Mouse (Mus musculus) liver, embryonic 14.5 days (tissue): ENCODE data around the gene Plekhg3. TPM values are rescaled to one million over a fixed set of nuclear protein-coding genes. Genes with fewer than 3 reads are reported as not detected.

Experiments
- ATAC-seq: fragments of 200-750 bp; cut with Nextera tagmentation; 2 replicates; pipeline ENCODE4 v1.8.0; 2017; ENCODE audit warnings: moderate number of reproducible peaks, mild to moderate bottlenecking, moderate library complexity; ENCODE audit not compliant: insufficient read depth
- DNase-seq, 3 experiments: peaks; one replicate each; pipeline ENCODE4 v3.0.0-alpha.2; 2012 to 2013; ENCODE audit warnings: low read depth in 3 of 3, low spot score in 3 of 3
- H3K27ac ChIP-seq: fragments of 300-500 bp; sonication (generic); 2 replicates; pipeline ENCODE4 v1.5.1; 2014; ENCODE audit warnings: moderate library complexity, mild to moderate bottlenecking, control low read depth, inconsistent platforms
- H3K27me3 ChIP-seq: fragments of 300-500 bp; sonication (generic); 2 replicates; pipeline ENCODE4 v1.6.1; 2014; ENCODE audit warnings: mild to moderate bottlenecking, low read length, moderate library complexity; ENCODE audit not compliant: control insufficient read depth, insufficient read depth
- H3K36me3 ChIP-seq: fragments of 300-500 bp; sonication (generic); replicated peaks from 2 replicates; pipeline ENCODE4 v1.6.1; 2014; ENCODE audit warnings: low read depth; ENCODE audit not compliant: control insufficient read depth, insufficient read depth
- H3K4me1 ChIP-seq, 2 experiments: fragments of 200-500 bp in 1 of 2; fragments of 300-500 bp in 1 of 2; sonication (generic) in 1 of 2; replicated peaks; 2 replicates each; pipeline ENCODE4 v1.6.1; 2012 to 2014; ENCODE audit warnings: antibody characterized with exemption in 1 of 2, inconsistent platforms in 1 of 2, low read length in 1 of 2; ENCODE audit not compliant: control insufficient read depth in 2 of 2, insufficient read depth in 2 of 2
- H3K4me2 ChIP-seq: fragments of 300-500 bp; sonication (generic); 2 replicates; pipeline ENCODE4 v1.6.1; 2014; ENCODE audit warnings: low read depth, mild to moderate bottlenecking, control low read depth, moderate library complexity
- H3K4me3 ChIP-seq, 2 experiments: fragments of 200-500 bp in 1 of 2; fragments of 300-500 bp in 1 of 2; sonication (generic) in 1 of 2; 2 replicates each; pipeline ENCODE4 v1.5.1; 2012 to 2014; ENCODE audit warnings: low read depth in 2 of 2, low read length in 2 of 2, mild to moderate bottlenecking in 2 of 2, control low read depth in 1 of 2, inconsistent platforms in 1 of 2, moderate library complexity in 1 of 2; ENCODE audit not compliant: insufficient read depth in 1 of 2
- H3K9ac ChIP-seq: fragments of 300-500 bp; sonication (generic); replicated peaks from 2 replicates; pipeline ENCODE4 v1.6.1; 2014; ENCODE audit warnings: mild to moderate bottlenecking, control low read depth, moderate library complexity
- H3K9me3 ChIP-seq: fragments of 300-500 bp; sonication (generic); 2 replicates; pipeline ENCODE4 v1.6.1; 2016; ENCODE audit warnings: low read length, mixed read lengths; ENCODE audit not compliant: control insufficient read depth
- CTCF ChIP-seq: IDR thresholded peaks from 2 replicates; pipeline ENCODE4 v1.5.1; 2016; ENCODE audit warnings: antibody characterized with exemption, low read depth, control low read depth
- EP300 ChIP-seq: IDR thresholded peaks from 2 replicates; pipeline ENCODE4 v1.6.1; 2016; ENCODE audit warnings: antibody characterized with exemption, low read depth
- WGBS: fragments of 180-500 bp; shearing (Covaris S2); extraction: QIAGEN DNeasy Blood & Tissue Kit; methylation state at CpG from one replicate; pipeline ENCODE4 v1.1.7; 2014; ENCODE audit not compliant: insufficient replicate concordance; 5-methylcytosine and 5-hydroxymethylcytosine counted together
- polyA plus RNA-seq, 2 experiments: library from polyadenylated mRNA; depleted of rRNA in 1 of 2; stranded (reverse) in 1 of 2; unstranded in 1 of 2; fragments of >200 nt; fragmentation: Nextera tagmentation in 1 of 2; extraction: Ambion mirVana in 1 of 2; gene quantifications; 2 replicates each; pipeline versions ENCODE4 v1.2.1 to v1.2.3; 2012 to 2014

Plekhg3 gene
- polyA plus RNA-seq, 2 experiments, result 1.4 to 5.0 TPM

DNA sequence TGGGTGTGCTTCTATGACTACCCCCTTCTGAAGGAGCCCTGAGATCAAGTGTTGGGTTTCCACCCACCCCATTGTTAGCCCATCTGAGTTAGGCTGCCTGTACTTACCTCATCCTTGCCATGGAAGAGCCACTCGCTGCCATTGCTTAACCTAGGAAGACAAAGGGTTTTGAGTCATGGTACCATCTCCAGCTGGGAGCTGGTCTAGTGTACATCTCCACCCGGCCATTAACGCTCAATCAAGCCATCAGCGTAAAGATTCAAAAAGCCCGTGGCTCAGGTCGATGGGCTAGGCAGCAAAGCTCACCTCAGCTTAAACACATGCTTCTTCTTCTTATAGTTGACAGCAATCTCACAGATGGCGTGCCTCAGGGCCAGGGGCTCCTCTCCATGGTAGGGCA lies 52.8 kb downstream of the Plekhg3 start:
- WGBS, result 72% methylated on average over 7 of the region's 7 CpGs
- H3K27me3 ChIP-seq, result no peaks in the 10 kb centered on the region
- TF ChIP-seq EP300, result no peak
- no peak for TF ChIP-seq CTCF
- H3K27ac ChIP-seq, result no peak overlapping the region
- DNase-seq (no peak), ATAC-seq (no peak)
- no peaks in the 10 kb centered on the region for H3K9me3 ChIP-seq
- no peaks in the 10 kb centered on the region for H3K4me1 ChIP-seq
- no peak overlapping the region for H3K9ac ChIP-seq
- H3K4me3 ChIP-seq, result no peak overlapping the region
- H3K4me2 ChIP-seq, result no peak overlapping the region
- no peaks in the 10 kb centered on the region for H3K36me3 ChIP-seq

DNA sequence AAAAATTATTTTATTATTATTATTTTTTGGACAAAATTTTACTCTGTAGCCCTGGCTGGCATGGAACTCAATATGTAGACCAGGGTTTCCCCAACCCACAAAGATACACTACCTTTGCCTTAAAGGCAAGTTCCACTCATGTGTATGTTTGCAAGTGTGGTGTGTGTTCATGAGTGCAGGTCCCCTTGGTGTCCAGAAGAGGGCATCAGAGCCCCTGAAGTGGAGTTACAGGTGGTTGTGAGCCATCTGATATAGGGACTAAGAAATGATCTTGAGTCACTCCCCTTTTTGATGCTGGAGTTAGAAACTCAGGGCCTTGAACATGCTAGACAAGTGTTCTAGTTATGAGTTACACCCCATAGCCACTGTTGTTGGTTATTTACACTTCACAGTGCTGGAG lies 54.3 kb downstream of the Plekhg3 start:
- Histone ChIP-seq H3K9me3 (no peaks in the 10 kb centered on the region), H3K4me2 (no peak overlapping the region), H3K27me3 (no peaks in the 10 kb centered on the region), H3K27ac (no peak overlapping the region), H3K4me1 (no peaks in the 10 kb centered on the region), H3K4me3 (no peak overlapping the region), H3K36me3 (no peaks in the 10 kb centered on the region), H3K9ac (no peak overlapping the region)
- TF ChIP-seq EP300 (no peak), CTCF (peak; percentile 44)
- ATAC-seq (no peak), DNase-seq (no peak)

DNA sequence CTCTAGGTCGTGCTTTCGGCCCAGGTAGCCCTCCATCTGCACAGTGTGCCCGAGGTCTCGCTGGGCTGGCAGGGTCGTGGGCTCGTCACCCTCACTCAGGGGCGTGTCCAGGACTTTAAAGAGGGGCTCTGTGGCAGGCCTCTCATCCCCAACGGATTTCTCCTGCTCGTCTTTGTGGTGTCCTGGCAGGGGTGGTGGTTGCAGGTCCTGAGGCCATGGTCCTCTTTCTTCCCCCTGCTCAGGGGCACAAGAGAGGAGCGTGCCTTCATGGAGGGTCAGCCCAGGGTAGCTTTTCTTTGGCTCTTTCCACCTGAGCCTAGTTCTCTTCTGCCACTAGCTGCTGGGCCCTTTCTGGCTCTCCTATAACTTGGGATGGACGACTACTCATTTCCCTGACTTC lies 56.7 kb downstream of the Plekhg3 start:
- no peak overlapping the region for H3K4me2 ChIP-seq
- H3K4me1 ChIP-seq, result no peaks in the 10 kb centered on the region
- H3K36me3 ChIP-seq, result no peaks in the 10 kb centered on the region
- no peak overlapping the region for H3K4me3 ChIP-seq
- ATAC-seq (no peak), DNase-seq (no peak)
- no peak overlapping the region for H3K27ac ChIP-seq
- WGBS, result 60% methylated on average over 11 of the region's 11 CpGs
- TF ChIP-seq CTCF, result no peak
- TF ChIP-seq EP300, result no peak
- H3K9me3 ChIP-seq, result no peaks in the 10 kb centered on the region
- H3K27me3 ChIP-seq, result no peaks in the 10 kb centered on the region
- no peak overlapping the region for H3K9ac ChIP-seq

- ATAC-seq (no peak), DNase-seq (no peak)
- no peaks in the 10 kb centered on the region for H3K9me3 ChIP-seq
- no peak overlapping the region for H3K4me2 ChIP-seq
- H3K9ac ChIP-seq, result no peak overlapping the region
- H3K27ac ChIP-seq, result no peak overlapping the region
- H3K36me3 ChIP-seq, result no peaks in the 10 kb centered on the region
- WGBS, result 60% methylated on average over 6 of the region's 6 CpGs
- no peak for TF ChIP-seq EP300
- no peak for TF ChIP-seq CTCF
- H3K27me3 ChIP-seq, result no peaks in the 10 kb centered on the region
- H3K4me1 ChIP-seq, result peaks cover 13 to 16% of the 10 kb centered on the region in 2 experiments
- H3K4me3 ChIP-seq, result no peak overlapping the region
These were observed 58.8 kb downstream of the Plekhg3 start for GRCm38 (mm10) chr12:76589531-76589930.

DNA sequence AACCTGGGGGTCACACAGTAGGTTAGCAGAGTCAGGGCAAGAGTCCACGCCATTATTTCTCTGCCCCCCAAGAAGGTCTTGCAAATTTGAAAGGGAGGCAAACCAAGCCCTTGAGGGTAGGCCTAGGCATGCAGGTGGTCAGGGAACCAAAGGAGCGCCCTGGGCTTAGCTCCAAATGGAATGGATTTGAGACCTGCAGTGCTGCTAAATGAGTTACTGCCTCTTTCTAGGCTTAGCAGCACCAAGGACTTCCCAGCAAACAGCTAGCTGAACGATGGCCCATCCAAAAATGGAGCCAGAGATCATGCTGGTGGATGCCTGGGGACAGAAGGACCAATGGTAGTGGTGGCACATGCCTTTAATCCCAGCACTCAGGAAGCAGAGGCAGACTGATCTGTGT lies 60.3 kb downstream of the Plekhg3 start:
- no peaks in the 10 kb centered on the region for H3K27me3 ChIP-seq

GRCm38 (mm10) chr12:76592213-76592612 lies 61.5 kb downstream of the Plekhg3 start:
- peaks cover 22% of the 10 kb centered on the region for H3K36me3 ChIP-seq
- H3K4me1 ChIP-seq, result peaks cover 22 to 28% of the 10 kb centered on the region in 2 experiments
- H3K9ac ChIP-seq, result no peak overlapping the region
- ATAC-seq (no peak), DNase-seq (peak; percentile 46 to 51 (median 47))
- no peak overlapping the region for H3K27ac ChIP-seq
- WGBS, result 37% methylated on average over 1 of the region's 1 CpGs
- no peaks in the 10 kb centered on the region for H3K9me3 ChIP-seq
- no peaks in the 10 kb centered on the region for H3K27me3 ChIP-seq
- peak; percentile 92 for TF ChIP-seq CTCF
- no peak for TF ChIP-seq EP300
- no peak overlapping the region for H3K4me3 ChIP-seq
- H3K4me2 ChIP-seq, result no peak overlapping the region

More for the DNA sequence above, 60.3 kb downstream of the Plekhg3 start:
- no peaks in the 10 kb centered on the region for H3K9me3 ChIP-seq
- H3K4me3 ChIP-seq, result no peak overlapping the region
- no peak overlapping the region for H3K27ac ChIP-seq
- peaks cover 11% of the 10 kb centered on the region for H3K36me3 ChIP-seq
- 73% methylated on average over 3 of the region's 3 CpGs for WGBS
- H3K9ac ChIP-seq, result no peak overlapping the region
- no peak for ATAC-seq
- H3K4me2 ChIP-seq, result no peak overlapping the region
- DNase-seq, result no peak
- peaks cover 22 to 28% of the 10 kb centered on the region in 2 experiments for H3K4me1 ChIP-seq
- no peak for TF ChIP-seq CTCF
- TF ChIP-seq EP300, result no peak
